Mouse (Mus musculus) embryonic facial prominence, embryonic 13.5 days (tissue): Measurements from ENCODE around the gene Vwa3b. TPM values are rescaled to one million over a fixed set of nuclear protein-coding genes. Genes with fewer than 3 reads are reported as not detected.
"Not testable (repeated sequence)": the region's sequence is repeated elsewhere in the genome, so short reads cannot be mapped to it uniquely, and the experiment has no call there.

Source experiments
- ATAC-seq: fragments of 200-750 bp; cut with Nextera tagmentation; 2 replicates; pipeline ENCODE4 v1.8.0; 2017; ENCODE audit warnings: low read depth; ENCODE audit not compliant: insufficient number of reproducible peaks, insufficient read depth, low FRiP score, low TSS enrichment
- H3K27ac ChIP-seq: fragments of 300-500 bp; sonication (generic); 2 replicates; pipeline ENCODE4 v1.5.1; 2015; ENCODE audit warnings: moderate library complexity, mild to moderate bottlenecking, inconsistent platforms
- H3K27me3 ChIP-seq: fragments of 300-500 bp; sonication (generic); 2 replicates; pipeline ENCODE4 v1.6.1; 2015; ENCODE audit warnings: mild to moderate bottlenecking, inconsistent platforms
- H3K36me3 ChIP-seq: fragments of 300-500 bp; sonication (generic); 2 replicates; pipeline ENCODE4 v1.6.1; 2015; ENCODE audit warnings: mild to moderate bottlenecking, inconsistent platforms
- H3K4me1 ChIP-seq: fragments of 300-500 bp; sonication (generic); 2 replicates; pipeline ENCODE4 v1.6.1; 2015; ENCODE audit warnings: inconsistent platforms
- H3K4me2 ChIP-seq: fragments of 300-500 bp; sonication (generic); 2 replicates; pipeline ENCODE4 v1.6.1; 2015; ENCODE audit warnings: moderate library complexity, mild to moderate bottlenecking, inconsistent platforms
- H3K4me3 ChIP-seq: fragments of 300-500 bp; sonication (generic); 2 replicates; pipeline ENCODE4 v1.5.1; 2015; ENCODE audit warnings: mild to moderate bottlenecking, inconsistent platforms
- H3K9ac ChIP-seq: fragments of 300-500 bp; sonication (generic); 2 replicates; pipeline ENCODE4 v1.6.1; 2015; ENCODE audit warnings: mild to moderate bottlenecking, inconsistent platforms
- H3K9me3 ChIP-seq: fragments of 300-500 bp; sonication (generic); 2 replicates; pipeline ENCODE4 v1.6.1; 2016; ENCODE audit warnings: inconsistent platforms
- WGBS: fragments of 180-500 bp; shearing (Covaris S2); methylation state at CpG from one replicate; pipeline ENCODE4 v1.1.7; 2015; ENCODE audit warnings: mixed read lengths; 5-methylcytosine and 5-hydroxymethylcytosine counted together
- polyA plus RNA-seq: library from polyadenylated mRNA; unstranded; fragments of >200 nt; fragmentation: Nextera tagmentation; extraction: Ambion mirVana; gene quantifications from 2 replicates; pipeline ENCODE4 v1.2.1, GENCODE M21; 2015

Gene Vwa3b
- polyA plus RNA-seq, 1 experiment from 2014 or later = 1.2 TPM

DNA sequence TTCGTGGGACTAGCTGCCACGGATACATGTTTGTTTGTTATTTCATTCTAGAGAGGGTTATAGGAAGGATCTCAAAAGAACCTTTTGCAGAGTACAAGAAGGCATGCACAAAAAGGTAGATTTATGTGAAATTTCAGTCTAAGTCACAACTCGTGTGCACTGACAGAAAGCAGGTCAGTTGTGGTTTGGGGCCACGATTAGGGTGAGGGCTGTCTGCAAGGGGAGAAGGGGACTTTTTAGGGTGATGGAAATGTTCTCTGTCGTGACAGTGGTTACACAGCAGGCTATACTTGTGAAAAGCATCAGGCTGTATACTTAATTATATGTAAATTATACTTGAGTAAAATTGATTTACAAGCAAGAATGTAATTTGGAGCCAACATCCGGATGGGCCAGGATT lies 30.6 kb upstream of the Vwa3b start:
- H3K36me3 ChIP-seq = no peaks in the 10 kb centered on the region
- H3K4me1 ChIP-seq = peaks cover 7% of the 10 kb centered on the region
- no peak overlapping the region for H3K4me3 ChIP-seq
- H3K4me2 ChIP-seq = no peak overlapping the region
- ATAC-seq = no peak
- H3K27ac ChIP-seq = no peak overlapping the region
- 64% methylated on average over 6 of the region's 6 CpGs for WGBS
- H3K9ac ChIP-seq = no peak overlapping the region
- no peaks in the 10 kb centered on the region for H3K9me3 ChIP-seq
- H3K27me3 ChIP-seq = no peaks in the 10 kb centered on the region

DNA sequence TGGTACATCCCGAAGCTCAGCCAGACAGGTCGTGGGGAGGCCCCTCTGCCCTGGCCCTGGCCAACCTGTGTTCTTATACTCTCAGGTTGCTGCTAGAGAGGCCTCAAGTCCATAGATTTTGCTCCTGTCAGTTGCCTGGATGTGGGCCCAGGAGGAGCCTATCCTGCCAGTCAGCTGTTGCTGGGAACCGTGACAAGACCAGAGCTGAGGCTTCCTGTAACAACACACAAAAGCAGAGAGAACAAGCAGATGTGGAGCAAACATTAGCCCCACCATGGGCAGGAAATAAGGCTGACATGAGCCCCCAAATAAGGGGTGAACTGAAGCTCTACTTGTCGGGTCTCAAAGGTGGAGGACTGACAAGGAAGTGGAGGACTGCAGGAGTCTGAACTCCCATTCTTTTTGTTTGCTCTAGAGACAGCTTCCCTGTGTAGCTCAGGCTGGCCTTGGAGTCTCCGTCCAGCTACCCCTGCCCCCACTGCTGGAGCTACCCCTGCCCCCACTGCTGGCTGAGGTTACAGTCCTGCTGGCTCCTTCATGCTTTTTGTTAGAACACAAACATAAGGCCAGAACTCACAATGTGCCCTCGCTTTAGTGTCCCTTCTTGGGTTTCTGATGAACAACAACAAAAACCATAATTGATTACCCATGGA lies 29.7 kb upstream of the Vwa3b start:
- Histone ChIP-seq H3K27me3 (no peaks in the 10 kb centered on the region), H3K9ac (no peak overlapping the region), H3K4me1 (peaks cover 7% of the 10 kb centered on the region), H3K36me3 (no peaks in the 10 kb centered on the region), H3K4me3 (no peak overlapping the region), H3K9me3 (no peaks in the 10 kb centered on the region), H3K27ac (no peak overlapping the region), H3K4me2 (no peak overlapping the region)
- no peak for ATAC-seq
- 47% methylated on average over 6 of the region's 6 CpGs for WGBS

DNA sequence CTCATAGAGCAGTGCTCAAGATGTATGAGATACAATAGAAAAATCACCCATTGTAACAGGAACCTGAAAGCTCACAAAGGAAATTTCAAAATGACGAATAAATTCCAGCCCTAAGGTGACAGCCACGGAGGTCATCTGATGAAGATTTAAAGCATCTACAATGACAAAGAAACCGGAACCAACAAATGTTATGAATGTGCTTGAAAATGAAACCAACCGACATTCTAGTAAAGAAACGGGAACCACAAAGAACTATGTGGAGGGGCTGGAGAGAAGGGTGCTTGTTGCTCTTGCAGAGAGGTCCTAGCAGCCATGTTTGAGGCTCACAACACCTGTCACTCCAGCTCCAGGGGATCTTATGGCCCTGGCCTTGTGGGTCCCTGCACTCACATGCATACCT lies 26.1 kb upstream of the Vwa3b start:
- H3K9me3 ChIP-seq = no peaks in the 10 kb centered on the region
- no peak overlapping the region for H3K9ac ChIP-seq
- 64% methylated on average over 5 of the region's 5 CpGs for WGBS
- H3K4me2 ChIP-seq = no peak overlapping the region
- H3K27me3 ChIP-seq = no peaks in the 10 kb centered on the region
- H3K27ac ChIP-seq = no peak overlapping the region
- no peak for ATAC-seq
- H3K4me1 ChIP-seq = peaks cover 10% of the 10 kb centered on the region
- H3K4me3 ChIP-seq = no peak overlapping the region
- no peaks in the 10 kb centered on the region for H3K36me3 ChIP-seq

DNA sequence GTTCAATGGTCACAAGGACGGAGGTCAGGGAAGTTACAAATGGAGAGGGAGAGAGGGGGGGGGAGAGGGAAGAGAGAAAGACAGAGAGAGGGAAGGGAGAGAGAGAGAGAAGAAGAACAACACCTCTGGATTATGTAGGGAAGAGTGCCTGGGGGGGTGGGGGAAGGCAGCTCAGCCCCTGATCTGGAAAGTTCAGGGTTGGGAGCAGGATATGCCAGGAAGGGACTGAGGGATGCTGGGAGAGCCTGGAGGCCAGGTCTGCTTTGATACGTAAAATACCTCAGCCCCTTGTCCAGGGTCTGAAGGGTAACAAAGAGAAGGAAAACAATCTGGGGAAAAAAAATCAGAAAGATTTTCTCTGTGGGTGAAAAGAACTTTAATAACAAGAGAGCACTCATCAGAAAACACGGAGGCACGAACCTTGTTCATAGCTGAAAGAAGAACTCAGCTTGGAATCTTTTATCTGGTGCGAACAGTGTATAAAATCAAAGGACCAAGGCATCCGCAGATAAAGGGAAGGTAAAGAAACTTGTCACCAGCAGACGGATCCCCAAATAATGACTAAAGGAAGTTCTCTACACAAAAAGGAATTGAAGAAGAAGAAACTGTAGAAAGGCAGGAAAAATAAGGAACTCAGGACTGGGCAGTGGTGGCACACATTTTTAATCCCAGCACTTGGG lies 24.6 kb upstream of the Vwa3b start:
- Histone ChIP-seq H3K9me3 (no peaks in the 10 kb centered on the region), H3K4me3 (no peak overlapping the region), H3K27me3 (no peaks in the 10 kb centered on the region), H3K27ac (no peak overlapping the region), H3K4me2 (no peak overlapping the region), H3K9ac (no peak overlapping the region), H3K4me1 (peaks cover 6% of the 10 kb centered on the region), H3K36me3 (no peaks in the 10 kb centered on the region)
- ATAC-seq = no peak
- 45% methylated on average over 7 of the region's 7 CpGs for WGBS

DNA sequence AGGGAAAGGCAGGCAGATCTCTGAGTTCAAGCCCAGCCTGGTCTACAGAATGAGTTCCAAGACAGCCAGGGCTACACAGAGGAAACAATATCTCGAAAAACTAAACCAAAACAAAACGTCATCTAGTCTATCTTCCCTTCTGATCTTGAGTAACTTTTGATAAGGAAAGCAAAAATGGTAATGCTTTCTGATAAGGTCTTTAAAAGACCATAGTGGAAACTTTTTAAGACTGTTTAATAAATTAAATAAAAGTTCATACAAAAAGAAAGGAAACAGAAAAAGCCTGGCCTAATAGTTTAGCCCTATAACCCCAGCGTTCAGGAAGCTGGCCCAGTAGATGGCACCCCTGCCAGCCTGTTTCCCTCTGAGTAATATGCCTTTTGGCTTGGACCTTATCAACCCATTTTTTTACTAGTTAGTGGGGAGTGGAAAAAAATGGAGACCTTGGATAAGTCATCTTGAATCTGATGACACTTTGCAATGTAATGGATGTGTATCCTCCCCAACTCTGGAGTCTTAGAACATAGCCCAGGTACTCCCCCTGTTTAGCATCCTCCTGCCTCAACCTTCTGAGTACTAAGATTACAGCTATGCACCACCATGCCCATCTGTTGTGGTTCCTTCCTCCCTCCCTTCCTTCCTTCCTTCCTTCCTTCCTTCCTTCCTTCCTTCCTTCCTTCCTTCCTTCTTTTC lies 23.9 kb upstream of the Vwa3b start:
- 75% methylated on average over 3 of the region's 3 CpGs for WGBS
- Histone ChIP-seq H3K27me3 (no peaks in the 10 kb centered on the region), H3K36me3 (no peaks in the 10 kb centered on the region), H3K4me3 (no peak overlapping the region), H3K4me2 (no peak overlapping the region), H3K9ac (no peak overlapping the region), H3K9me3 (no peaks in the 10 kb centered on the region), H3K4me1 (peaks cover 3% of the 10 kb centered on the region; the same call in 1 of the 2 replicates), H3K27ac (no peak overlapping the region)
- no peak for ATAC-seq

DNA sequence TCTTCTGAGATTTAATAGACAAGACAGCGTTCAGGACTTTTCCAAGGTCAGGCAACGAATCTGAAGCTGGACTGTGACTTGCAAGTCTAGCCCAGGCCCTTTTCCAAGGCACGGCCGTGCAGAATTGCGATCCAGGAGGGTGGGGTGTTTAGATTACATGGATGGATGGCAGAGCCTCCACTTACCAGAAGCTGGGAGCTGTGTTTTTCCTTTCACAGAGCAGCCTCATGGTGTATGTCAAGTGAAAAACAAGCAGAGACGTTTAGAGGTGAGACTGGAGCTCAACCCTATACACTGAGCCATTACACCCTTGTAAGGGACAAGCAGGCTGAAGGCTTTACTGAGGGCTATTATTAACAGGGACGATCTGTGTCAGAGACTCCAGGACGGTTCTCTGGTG lies 21.9 kb upstream of the Vwa3b start:
- H3K4me1 ChIP-seq = peaks cover 3% of the 10 kb centered on the region; the same call in 1 of the 2 replicates
- no peak for ATAC-seq
- no peak overlapping the region for H3K9ac ChIP-seq
- H3K4me3 ChIP-seq = no peak overlapping the region
- WGBS = 62% methylated on average over 8 of the region's 8 CpGs
- H3K27ac ChIP-seq = no peak overlapping the region
- no peaks in the 10 kb centered on the region for H3K36me3 ChIP-seq
- H3K4me2 ChIP-seq = no peak overlapping the region
- no peaks in the 10 kb centered on the region for H3K27me3 ChIP-seq
- no peaks in the 10 kb centered on the region for H3K9me3 ChIP-seq

DNA sequence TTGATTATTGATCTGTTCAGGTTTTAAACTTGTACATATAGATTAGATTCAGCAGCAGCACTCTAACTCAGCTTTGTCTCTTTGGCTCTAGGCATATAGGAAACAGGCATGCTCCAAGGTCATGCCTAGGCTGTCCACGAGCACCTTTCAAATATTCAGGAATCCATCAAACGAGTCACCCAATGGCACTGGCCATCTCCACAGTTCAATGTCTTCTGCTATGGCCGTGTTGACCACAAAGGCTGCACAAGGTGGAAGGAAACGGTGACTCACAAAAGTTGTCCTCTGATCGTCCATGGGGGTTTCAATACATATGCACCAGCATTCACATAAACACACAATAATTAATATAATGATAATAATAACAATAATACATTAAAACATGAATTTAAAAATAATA lies 21.4 kb upstream of the Vwa3b start:
- no peak overlapping the region for H3K27ac ChIP-seq
- WGBS = 82% methylated on average over 5 of the region's 5 CpGs
- ATAC-seq = no peak
- no peak overlapping the region for H3K4me2 ChIP-seq
- H3K4me1 ChIP-seq = peaks cover 3% of the 10 kb centered on the region; the same call in 1 of the 2 replicates
- no peaks in the 10 kb centered on the region for H3K36me3 ChIP-seq
- H3K9me3 ChIP-seq = no peaks in the 10 kb centered on the region
- H3K27me3 ChIP-seq = no peaks in the 10 kb centered on the region
- H3K9ac ChIP-seq = no peak overlapping the region
- H3K4me3 ChIP-seq = no peak overlapping the region

DNA sequence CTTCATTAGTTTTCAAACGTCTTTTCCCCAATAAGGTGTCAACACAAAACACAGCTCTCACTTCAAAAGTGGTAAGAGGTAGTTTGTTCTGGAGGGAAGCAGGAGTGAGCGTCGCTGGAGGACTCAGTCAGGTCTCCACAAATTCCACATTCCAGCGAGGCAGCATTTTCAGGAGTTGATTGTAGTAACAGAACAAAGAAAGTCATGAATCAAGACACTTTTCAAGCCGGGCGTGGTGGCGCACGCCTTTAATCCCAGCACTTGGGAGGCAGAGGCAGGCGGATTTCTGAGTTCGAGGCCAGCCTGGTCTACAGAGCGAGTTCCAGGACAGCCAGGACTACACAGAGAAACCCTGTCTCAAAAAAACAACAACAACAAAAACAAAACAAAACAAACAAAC lies 19.9 kb upstream of the Vwa3b start:
- ATAC-seq, H3K27me3 ChIP-seq, H3K9ac ChIP-seq, H3K9me3 ChIP-seq, H3K4me2 ChIP-seq, H3K27ac ChIP-seq, H3K36me3 ChIP-seq, H3K4me1 ChIP-seq, H3K4me3 ChIP-seq: not testable (repeated sequence)
- WGBS = 89% methylated on average over 11 of the region's 11 CpGs

DNA sequence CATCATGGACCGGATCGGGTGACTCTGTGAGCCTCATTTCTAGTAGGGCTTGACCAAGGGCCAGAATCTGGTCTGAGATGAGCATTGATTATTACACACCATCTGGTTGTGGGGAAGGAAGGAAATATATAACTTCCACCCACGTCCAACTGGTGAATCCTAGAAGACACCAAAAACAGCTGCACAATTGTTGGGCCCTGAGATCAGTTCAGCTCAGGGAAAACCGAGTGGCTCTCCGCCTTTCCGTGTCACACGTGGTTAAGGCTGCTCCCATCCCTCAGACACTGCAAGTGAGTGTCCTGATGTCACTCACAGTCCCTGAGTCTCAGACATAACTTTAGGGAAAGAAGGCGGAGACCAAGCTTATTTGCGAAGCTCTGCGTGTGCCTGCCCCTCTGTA lies 16.5 kb upstream of the Vwa3b start:
- WGBS = 70% methylated on average over 10 of the region's 10 CpGs
- Histone ChIP-seq H3K36me3 (no peaks in the 10 kb centered on the region), H3K4me2 (no peak overlapping the region), H3K9ac (no peak overlapping the region), H3K27me3 (no peaks in the 10 kb centered on the region), H3K4me3 (no peak overlapping the region), H3K9me3 (no peaks in the 10 kb centered on the region), H3K27ac (no peak overlapping the region), H3K4me1 (no peaks in the 10 kb centered on the region)
- ATAC-seq = no peak

DNA sequence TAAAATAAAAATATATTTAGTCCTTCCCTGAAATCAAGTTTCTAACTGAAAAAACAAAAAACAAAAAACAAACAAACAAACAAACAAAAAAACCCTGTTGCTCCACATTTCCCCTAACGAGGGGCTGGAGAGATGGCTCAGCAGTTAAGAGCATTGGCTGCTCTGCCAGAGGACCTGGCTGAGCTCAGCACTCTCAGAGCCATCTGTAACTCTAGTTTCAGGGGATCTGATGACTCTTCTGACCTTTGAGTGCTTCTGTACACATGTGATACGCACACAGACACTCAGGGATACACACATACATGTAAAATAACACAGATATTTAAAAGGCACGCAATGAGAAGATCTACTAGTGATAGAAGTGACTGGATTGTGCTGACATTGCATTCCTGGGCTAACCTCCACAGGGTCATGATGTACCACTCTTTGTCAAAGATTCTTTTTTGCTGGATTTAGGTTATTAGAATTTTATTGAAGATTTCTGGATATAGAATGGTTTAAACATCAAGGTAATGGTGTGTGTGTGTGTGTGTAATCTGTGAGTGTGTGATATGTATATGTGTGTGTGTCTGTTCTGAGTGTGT lies 14.7 kb upstream of the Vwa3b start:
- WGBS = 72% methylated on average over 3 of the region's 3 CpGs
- no peak for ATAC-seq
- H3K27me3 ChIP-seq = no peaks in the 10 kb centered on the region

DNA sequence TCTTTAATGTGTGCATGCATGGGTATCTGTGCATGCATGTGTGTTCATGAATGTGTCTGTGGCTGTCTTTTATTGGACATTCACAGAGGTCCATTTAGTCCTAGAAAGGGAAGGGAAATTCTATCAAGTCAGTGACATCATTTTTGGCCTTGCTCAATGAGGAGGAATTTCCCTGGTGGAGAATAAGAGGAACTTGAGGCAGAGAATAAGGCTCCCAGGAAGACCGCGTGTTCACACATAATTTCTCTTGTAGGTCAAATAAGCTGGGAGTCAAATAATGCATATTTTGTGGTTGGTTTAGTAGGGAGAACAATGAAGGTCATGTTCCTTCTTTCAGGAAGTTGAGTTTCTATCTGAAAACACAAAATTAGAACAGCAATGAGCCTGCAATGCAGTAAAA lies 13.4 kb upstream of the Vwa3b start:
- WGBS = 86% methylated on average over 2 of the region's 2 CpGs
- no peak for ATAC-seq
- no peak overlapping the region for H3K9ac ChIP-seq
- no peaks in the 10 kb centered on the region for H3K9me3 ChIP-seq
- no peaks in the 10 kb centered on the region for H3K36me3 ChIP-seq
- H3K27me3 ChIP-seq = no peaks in the 10 kb centered on the region
- H3K4me3 ChIP-seq = no peak overlapping the region
- H3K27ac ChIP-seq = no peak overlapping the region
- no peak overlapping the region for H3K4me2 ChIP-seq
- no peaks in the 10 kb centered on the region for H3K4me1 ChIP-seq

More for the DNA sequence above, 14.7 kb upstream of the Vwa3b start:
- Histone ChIP-seq H3K27ac (no peak overlapping the region), H3K4me3 (no peak overlapping the region), H3K9me3 (no peaks in the 10 kb centered on the region), H3K4me2 (no peak overlapping the region), H3K4me1 (no peaks in the 10 kb centered on the region), H3K36me3 (no peaks in the 10 kb centered on the region), H3K9ac (no peak overlapping the region)

DNA sequence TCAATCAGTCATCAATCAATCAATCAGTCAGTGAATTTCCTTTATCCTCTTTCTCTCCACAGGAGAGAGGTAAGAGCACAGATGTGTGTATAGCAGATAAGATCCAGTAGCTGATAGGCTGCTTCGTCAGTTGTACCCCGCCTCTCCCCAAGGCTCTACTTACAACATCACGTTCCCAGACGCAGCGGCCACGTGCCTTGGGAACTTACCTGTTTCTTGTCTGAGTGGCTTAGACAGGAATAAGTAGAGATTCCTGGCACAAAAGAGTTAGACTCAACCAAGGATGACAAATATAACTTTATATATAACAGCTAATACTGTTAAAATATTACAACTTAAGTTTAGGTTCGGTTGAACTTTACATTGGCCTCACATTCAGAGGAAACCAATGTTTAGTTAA lies 12.7 kb upstream of the Vwa3b start:
- no peak overlapping the region for H3K9ac ChIP-seq
- no peaks in the 10 kb centered on the region for H3K27me3 ChIP-seq
- H3K4me3 ChIP-seq = no peak overlapping the region
- H3K4me2 ChIP-seq = no peak overlapping the region
- no peaks in the 10 kb centered on the region for H3K4me1 ChIP-seq
- no peak overlapping the region for H3K27ac ChIP-seq
- 61% methylated on average over 7 of the region's 7 CpGs for WGBS
- no peak for ATAC-seq
- no peaks in the 10 kb centered on the region for H3K9me3 ChIP-seq
- H3K36me3 ChIP-seq = no peaks in the 10 kb centered on the region
